Mouse (Mus musculus): ENCODE measurements around the gene A630095N17Rik. TPM values are rescaled to one million over a fixed set of nuclear protein-coding genes. Genes with fewer than 3 reads are reported as not detected.

A630095N17Rik gene
- total RNA-seq, 2 experiments from 2014 or later: not detected

DNA sequence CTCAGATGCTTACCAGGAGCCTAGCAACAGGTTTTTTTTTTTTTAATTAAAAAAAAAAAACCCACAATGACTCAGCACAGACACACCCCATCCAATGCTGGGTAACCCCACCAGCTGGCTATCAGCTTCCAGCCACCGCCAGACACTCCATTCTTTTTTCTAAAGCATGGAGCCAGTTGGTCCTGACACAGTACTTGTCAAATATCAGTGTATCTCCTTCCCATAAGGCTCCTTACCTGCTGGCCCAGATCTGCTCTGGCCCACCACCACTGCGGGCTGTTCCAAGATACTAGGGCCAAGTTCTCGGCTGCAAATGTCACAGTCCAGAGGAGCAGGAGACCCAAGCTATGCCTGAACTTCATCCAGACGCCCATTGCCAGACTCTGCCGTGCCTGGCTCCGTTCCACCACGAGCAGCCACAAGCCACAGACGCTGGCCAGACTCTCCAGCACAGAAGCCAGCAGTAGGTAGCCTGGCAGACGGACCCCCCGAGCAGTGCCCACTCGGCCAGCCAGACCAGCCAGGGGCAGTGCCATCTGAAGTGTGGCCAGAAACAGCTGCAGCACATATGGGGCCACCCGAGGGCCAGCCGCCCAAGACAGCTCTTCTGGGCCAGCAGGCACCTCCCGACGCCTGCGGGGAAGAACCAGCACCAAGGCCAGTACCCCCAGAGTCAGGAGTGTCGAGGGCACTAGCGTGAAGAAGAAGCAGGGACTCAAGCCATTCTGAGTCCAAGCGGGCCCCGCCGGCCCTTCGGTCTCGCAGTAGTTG is 52.4 kb downstream of the A630095N17Rik start:
- DNase-seq (ENCODE audit: low spot score): peak; percentile 35

Small RNAs within 50 kb of the gene (microRNA-seq; reads per million reads assigned to microRNA genes)
- not detected for gene Gm27943

Other genes with a start within 250 kb of the A630095N17Rik start
- gene Nhej1, start 106.9 kb downstream of the A630095N17Rik start, total RNA-seq (2021): 1 to 10 TPM; 4.9 to 5.3 TPM
- gene Slc23a3, start 98.2 kb downstream of the A630095N17Rik start, total RNA-seq (2021): under 1 TPM; 0.14 TPM
- gene Cnppd1, start 89.4 kb downstream of the A630095N17Rik start, total RNA-seq (2021): 10 to 100 TPM; 15.7 to 16.4 TPM
- gene Retreg2, start 89.3 kb downstream of the A630095N17Rik start, total RNA-seq (2021): 10 to 100 TPM in 1 of 2 experiments, 1 to 10 TPM in 1; 8.8 to 10.0 TPM
- gene Zfand2b, start 63.5 kb downstream of the A630095N17Rik start, total RNA-seq (2021): 10 to 100 TPM; 13.7 to 16.2 TPM
- 10 to 100 TPM; 15.4 to 17.6 TPM for gene Abcb6, start 51.7 kb downstream of the A630095N17Rik start, total RNA-seq (2021)
- gene Ankzf1, start 40.0 kb downstream of the A630095N17Rik start, total RNA-seq (2021): 1 to 10 TPM; 3.6 to 3.7 TPM
- gene Atg9a, start 39.9 kb downstream of the A630095N17Rik start, total RNA-seq (2021): 100 to 1,000 TPM in 1 of 2 experiments, 10 to 100 TPM in 1; 90.4 to 115 TPM
- gene Glb1l, start 21.3 kb downstream of the A630095N17Rik start, total RNA-seq (2021): 1 to 10 TPM in 1 of 2 experiments, under 1 TPM in 1; 0.88 to 1.5 TPM
- gene Stk16, start 21.3 kb downstream of the A630095N17Rik start, total RNA-seq (2021): 10 to 100 TPM; 18.7 to 23.3 TPM
- gene Tuba4a, start 12.2 kb downstream of the A630095N17Rik start, total RNA-seq (2021): 1,000 to 10,000 TPM; 1,120 to 1,226 TPM
- gene Dnajb2, start 4.3 kb upstream of the A630095N17Rik start, total RNA-seq (2021): 10 to 100 TPM; 74.2 to 86.4 TPM
- not detected for gene Ptprn, start 32.4 kb upstream of the A630095N17Rik start, total RNA-seq (2021)
- gene Resp18, start 46.3 kb upstream of the A630095N17Rik start, total RNA-seq (2021): not detected
- 10 to 100 TPM; 42.4 to 47.6 TPM for gene Dnpep, start 85.9 kb upstream of the A630095N17Rik start, total RNA-seq (2021)
- 1,000 to 10,000 TPM; 2,427 to 2,600 TPM for gene Des, start 128.2 kb upstream of the A630095N17Rik start, total RNA-seq (2021)
- 100 to 1,000 TPM; 255 to 257 TPM for gene Speg, start 143.2 kb upstream of the A630095N17Rik start, total RNA-seq (2021)
- 10 to 100 TPM; 37.3 to 44.6 TPM for gene Gmppa, start 203.8 kb upstream of the A630095N17Rik start, total RNA-seq (2021)
- not detected for gene Asic4, start 218.3 kb upstream of the A630095N17Rik start, total RNA-seq (2021)
- gene Chpf, start 247.2 kb upstream of the A630095N17Rik start, total RNA-seq (2021): 1 to 10 TPM; 3.7 to 4.4 TPM
- gene Tmem198, start 247.4 kb upstream of the A630095N17Rik start, total RNA-seq (2021): under 1 TPM in 1 of 2 experiments, not detected in 1; 0.36 TPM